Mouse (Mus musculus): ENCODE measurements around the gene Spred2. TPM values are rescaled to one million over a fixed set of nuclear protein-coding genes. Genes with fewer than 3 reads are reported as not detected.
"Not testable (repeated sequence)": the region's sequence is repeated elsewhere in the genome, so short reads cannot be mapped to it uniquely, and the experiment has no call there.

Gene Spred2
- polyA plus RNA-seq, 1 experiment from 2014 or later, result 4.4 TPM

DNA sequence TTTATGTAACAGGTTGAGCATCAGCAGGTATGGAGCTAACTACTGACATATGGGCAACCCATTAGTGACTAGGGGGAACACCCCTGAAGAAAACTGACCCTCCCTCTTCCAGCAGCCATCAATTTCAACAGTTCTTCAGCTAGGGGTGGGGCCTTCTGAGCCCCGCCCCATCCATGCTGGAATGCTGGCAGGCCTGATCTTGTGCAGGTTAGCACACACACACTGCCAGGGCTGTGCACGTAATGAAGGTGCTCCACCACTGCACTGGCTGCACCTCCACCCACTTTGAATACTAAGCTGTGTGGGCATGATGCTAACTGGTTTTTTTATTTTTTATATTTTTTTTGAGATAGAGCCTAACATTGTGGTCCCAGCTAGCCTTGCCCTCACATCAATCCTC, 133.3 kb downstream of the Spred2 start:
- H3K4me1 ChIP-seq (ENCODE audit: control insufficient read depth, insufficient read depth, low read length), result no peaks in the 10 kb centered on the region
- no peak overlapping the region for H3K4me2 ChIP-seq (ENCODE audit: low read depth, low read length)
- ATAC-seq, result no peak
- no peaks in the 10 kb centered on the region for H3K9me3 ChIP-seq (ENCODE audit: control insufficient read depth, low read length)
- H3K9ac ChIP-seq (ENCODE audit: low read depth, low read length), result no peak overlapping the region
- peaks cover 7% of the 10 kb centered on the region for H3K36me3 ChIP-seq (ENCODE audit: control insufficient read depth, insufficient read depth, low read length)
- no peak overlapping the region for H3K27ac ChIP-seq (ENCODE audit: low read length)
- WGBS, result 83% methylated on average over 2 of the region's 2 CpGs
- H3K27me3 ChIP-seq (replicated peaks; ENCODE audit: control insufficient read depth, insufficient read depth, low read length), result no peaks in the 10 kb centered on the region
- no peak overlapping the region for H3K4me3 ChIP-seq (ENCODE audit: low read length)

DNA sequence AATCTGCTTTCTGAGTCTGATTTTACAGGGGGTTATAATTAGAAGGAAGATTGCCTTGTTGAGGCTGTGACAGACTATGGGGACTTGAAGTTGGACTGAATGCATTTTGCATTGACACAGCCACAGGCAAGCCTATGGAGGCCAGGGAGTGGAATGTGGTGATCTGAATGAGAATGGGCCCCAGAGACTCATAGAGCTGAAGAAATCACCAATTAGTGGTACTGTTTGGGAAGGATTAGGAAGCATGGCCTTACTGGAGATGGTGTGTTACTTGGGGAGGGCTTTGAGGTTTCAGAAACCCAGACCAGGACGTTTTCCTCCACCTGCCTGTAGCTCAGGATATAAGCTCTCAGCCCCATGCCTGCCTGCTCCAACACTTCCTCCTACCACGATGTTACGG, 135.6 kb downstream of the Spred2 start:
- H3K27ac ChIP-seq (ENCODE audit: low read length), result no peak overlapping the region
- ATAC-seq, result no peak
- no peaks in the 10 kb centered on the region for H3K27me3 ChIP-seq (replicated peaks; ENCODE audit: control insufficient read depth, insufficient read depth, low read length)
- no peak overlapping the region for H3K4me2 ChIP-seq (ENCODE audit: low read depth, low read length)
- peaks cover 8% of the 10 kb centered on the region for H3K36me3 ChIP-seq (ENCODE audit: control insufficient read depth, insufficient read depth, low read length)
- H3K4me1 ChIP-seq (ENCODE audit: control insufficient read depth, insufficient read depth, low read length), result no peaks in the 10 kb centered on the region
- no peak overlapping the region for H3K4me3 ChIP-seq (ENCODE audit: low read length)
- H3K9ac ChIP-seq (ENCODE audit: low read depth, low read length), result no peak overlapping the region
- no peaks in the 10 kb centered on the region for H3K9me3 ChIP-seq (ENCODE audit: control insufficient read depth, low read length)
- WGBS, result 92% methylated on average over 3 of the region's 3 CpGs

DNA sequence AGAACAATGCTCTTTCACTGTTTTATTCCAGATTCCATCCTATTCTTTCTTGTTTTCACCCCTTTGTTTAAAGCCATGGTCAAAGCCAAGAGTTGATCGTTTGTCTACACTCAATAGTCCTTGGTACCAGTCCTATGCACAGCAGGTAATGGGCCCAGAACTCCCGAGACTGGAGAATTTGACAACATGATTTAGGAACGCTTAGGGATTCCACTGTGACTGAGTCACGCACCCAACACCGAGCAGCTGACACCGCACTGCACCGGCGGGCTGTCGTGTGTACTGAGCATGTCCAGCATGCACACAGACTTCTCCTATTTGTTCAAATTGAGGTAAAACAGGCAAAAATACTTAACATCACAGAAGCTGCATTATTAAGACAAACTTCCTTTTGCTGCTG, 138.6 kb downstream of the Spred2 start:
- not testable (repeated sequence) for H3K4me1 ChIP-seq (ENCODE audit: control insufficient read depth, insufficient read depth, low read length); ATAC-seq; H3K4me3 ChIP-seq (ENCODE audit: low read length); H3K9me3 ChIP-seq (ENCODE audit: control insufficient read depth, low read length); H3K27ac ChIP-seq (ENCODE audit: low read length); H3K9ac ChIP-seq (ENCODE audit: low read depth, low read length); H3K4me2 ChIP-seq (ENCODE audit: low read depth, low read length); H3K27me3 ChIP-seq (replicated peaks; ENCODE audit: control insufficient read depth, insufficient read depth, low read length)
- 84% methylated on average over 9 of the region's 9 CpGs for WGBS
- H3K36me3 ChIP-seq (ENCODE audit: control insufficient read depth, insufficient read depth, low read length), result peaks cover 14% of the 10 kb centered on the region

DNA sequence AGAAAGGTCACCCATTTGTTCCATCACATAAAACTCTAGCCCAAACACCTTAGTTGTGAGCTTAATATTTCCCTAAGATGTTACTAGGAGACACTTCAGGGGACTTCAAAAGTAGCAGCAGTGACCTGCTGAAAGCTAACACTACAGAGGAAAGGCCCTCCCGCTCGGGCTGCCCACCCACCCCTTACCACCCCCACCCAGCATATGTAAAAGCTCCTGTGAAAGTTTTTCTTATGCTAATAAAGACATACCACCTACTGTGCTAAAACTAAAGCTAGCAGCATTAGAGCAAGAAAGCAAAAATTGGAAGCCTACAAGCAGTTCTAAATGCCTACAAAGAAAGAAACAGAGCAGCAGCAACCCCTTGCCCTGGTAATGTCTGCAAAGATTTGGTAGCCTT, 139.9 kb downstream of the Spred2 start:
- 54% methylated on average over 2 of the region's 2 CpGs for WGBS
- H3K27me3 ChIP-seq (replicated peaks; ENCODE audit: control insufficient read depth, insufficient read depth, low read length); H3K4me2 ChIP-seq (ENCODE audit: low read depth, low read length); H3K4me1 ChIP-seq (ENCODE audit: control insufficient read depth, insufficient read depth, low read length); H3K27ac ChIP-seq (ENCODE audit: low read length); H3K4me3 ChIP-seq (ENCODE audit: low read length); H3K9me3 ChIP-seq (ENCODE audit: control insufficient read depth, low read length); H3K9ac ChIP-seq (ENCODE audit: low read depth, low read length); ATAC-seq: not testable (repeated sequence)
- H3K36me3 ChIP-seq (ENCODE audit: control insufficient read depth, insufficient read depth, low read length), result peaks cover 11% of the 10 kb centered on the region

DNA sequence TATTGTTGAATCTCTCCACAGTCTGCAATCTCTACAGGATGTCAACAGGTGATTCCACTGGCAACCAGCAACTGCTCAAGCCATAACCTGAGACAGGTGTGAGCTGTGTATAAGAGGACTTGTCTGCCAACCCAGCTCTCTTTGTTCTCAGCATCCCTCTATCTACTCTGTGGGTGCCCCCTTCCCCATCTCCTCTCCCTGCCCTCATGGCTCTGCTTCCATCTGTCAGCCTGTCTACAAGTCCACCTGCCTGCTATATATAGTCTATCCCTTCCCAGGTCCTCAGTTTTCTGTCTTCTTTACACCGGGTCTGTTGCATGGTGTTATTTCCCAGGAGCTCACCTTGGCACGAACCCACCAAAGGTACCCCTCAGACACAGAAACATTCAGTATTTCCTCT, 140.8 kb downstream of the Spred2 start:
- no peaks in the 10 kb centered on the region for H3K4me1 ChIP-seq (ENCODE audit: control insufficient read depth, insufficient read depth, low read length)
- H3K27ac ChIP-seq (ENCODE audit: low read length), result no peak overlapping the region
- no peaks in the 10 kb centered on the region for H3K27me3 ChIP-seq (replicated peaks; ENCODE audit: control insufficient read depth, insufficient read depth, low read length)
- H3K4me3 ChIP-seq (ENCODE audit: low read length), result no peak overlapping the region
- peaks cover 11% of the 10 kb centered on the region; the same call in 1 of the 2 replicates for H3K36me3 ChIP-seq (ENCODE audit: control insufficient read depth, insufficient read depth, low read length)
- no peak for ATAC-seq
- H3K9me3 ChIP-seq (ENCODE audit: control insufficient read depth, low read length), result no peaks in the 10 kb centered on the region
- 90% methylated on average over 2 of the region's 2 CpGs for WGBS
- H3K9ac ChIP-seq (ENCODE audit: low read depth, low read length), result no peak overlapping the region
- no peak overlapping the region for H3K4me2 ChIP-seq (ENCODE audit: low read depth, low read length)

DNA sequence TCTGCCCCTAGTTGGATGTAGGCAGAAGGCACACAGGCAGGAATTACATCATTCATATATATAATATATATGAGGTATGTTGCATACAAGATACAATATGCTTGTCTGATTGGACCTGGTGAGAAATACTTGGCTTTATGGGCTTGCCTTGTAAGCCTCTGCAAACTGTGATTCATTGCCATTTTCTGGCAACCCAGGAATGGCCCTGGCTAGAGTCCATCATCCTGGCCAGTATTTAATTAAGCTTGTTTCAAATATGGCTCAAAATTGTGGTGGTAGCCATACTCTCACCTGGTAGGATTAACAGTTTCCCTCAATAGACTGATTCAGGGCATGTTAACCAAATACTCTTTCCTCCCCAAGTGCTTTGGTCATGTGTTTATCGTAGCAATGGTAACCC, 141.9 kb downstream of the Spred2 start:
- no peaks in the 10 kb centered on the region for H3K9me3 ChIP-seq (ENCODE audit: control insufficient read depth, low read length)
- no peak overlapping the region for H3K4me3 ChIP-seq (ENCODE audit: low read length)
- no peak overlapping the region for H3K9ac ChIP-seq (ENCODE audit: low read depth, low read length)
- no peak overlapping the region for H3K4me2 ChIP-seq (ENCODE audit: low read depth, low read length)
- H3K36me3 ChIP-seq (ENCODE audit: control insufficient read depth, insufficient read depth, low read length), result peaks cover 11% of the 10 kb centered on the region; the same call in 1 of the 2 replicates
- no peak overlapping the region for H3K27ac ChIP-seq (ENCODE audit: low read length)
- no peaks in the 10 kb centered on the region for H3K27me3 ChIP-seq (replicated peaks; ENCODE audit: control insufficient read depth, insufficient read depth, low read length)
- WGBS, result 97% methylated on average over 1 of the region's 1 CpGs
- H3K4me1 ChIP-seq (ENCODE audit: control insufficient read depth, insufficient read depth, low read length), result no peaks in the 10 kb centered on the region
- no peak for ATAC-seq

DNA sequence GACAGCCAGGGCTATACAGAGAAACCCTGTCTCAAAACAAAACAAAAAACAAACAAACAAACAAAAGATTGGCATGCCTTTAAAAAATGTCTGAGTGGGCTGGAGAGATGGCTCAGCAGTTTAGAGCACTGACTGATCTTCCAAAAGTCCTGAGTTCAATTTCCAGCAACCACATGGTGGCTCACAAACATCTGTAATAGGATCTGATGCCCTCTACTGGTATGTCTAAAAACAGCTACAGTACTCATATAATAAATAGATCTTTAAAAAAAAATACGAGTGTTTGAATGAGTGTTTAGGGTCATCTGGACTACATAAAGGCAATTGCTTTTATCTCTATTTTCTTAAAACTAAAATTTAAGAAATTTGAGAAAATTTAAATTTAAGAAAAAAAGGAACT, 143.3 kb downstream of the Spred2 start:
- ATAC-seq, result no peak

DNA sequence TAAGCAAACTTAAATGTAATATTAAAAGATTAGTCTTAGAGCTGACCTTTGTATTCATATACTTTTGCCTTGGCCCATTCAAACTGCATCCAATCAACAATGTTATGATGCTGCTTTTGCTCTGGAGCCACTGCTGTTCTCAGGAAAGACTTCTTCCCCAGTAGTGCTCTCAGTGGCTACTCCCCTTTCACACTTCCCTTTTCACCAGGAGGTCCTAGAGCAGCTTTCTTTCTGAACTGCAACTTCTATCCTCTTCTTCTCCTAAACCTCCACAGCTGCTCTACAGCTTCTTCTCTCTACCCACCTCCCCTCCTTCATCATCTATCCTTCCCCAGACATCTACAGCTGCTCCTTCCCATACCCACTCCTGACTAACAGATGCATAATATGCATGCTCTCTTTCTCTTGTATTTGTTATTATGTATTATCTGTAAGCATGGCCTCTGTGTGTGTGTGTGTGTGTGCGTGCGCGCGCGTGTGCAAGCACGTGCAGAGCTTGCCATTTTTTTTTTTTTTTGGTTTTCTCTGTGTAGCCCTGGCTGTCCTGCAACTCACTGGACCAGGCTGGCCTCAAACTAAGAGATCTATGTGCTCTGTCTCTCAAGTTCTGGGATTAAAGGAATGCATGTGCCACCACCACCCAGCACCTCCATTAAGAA, 144.3 kb downstream of the Spred2 start:
- ATAC-seq, result no peak
- 98% methylated on average over 6 of the region's 6 CpGs for WGBS
- H3K9ac ChIP-seq (ENCODE audit: low read depth, low read length), result no peak overlapping the region
- no peak overlapping the region for H3K27ac ChIP-seq (ENCODE audit: low read length)
- H3K4me3 ChIP-seq (ENCODE audit: low read length), result no peak overlapping the region
- H3K27me3 ChIP-seq (replicated peaks; ENCODE audit: control insufficient read depth, insufficient read depth, low read length), result no peaks in the 10 kb centered on the region
- H3K4me2 ChIP-seq (ENCODE audit: low read depth, low read length), result no peak overlapping the region
- H3K9me3 ChIP-seq (ENCODE audit: control insufficient read depth, low read length), result no peaks in the 10 kb centered on the region
- no peaks in the 10 kb centered on the region for H3K4me1 ChIP-seq (ENCODE audit: control insufficient read depth, insufficient read depth, low read length)
- peaks cover 13% of the 10 kb centered on the region; the same call in 1 of the 2 replicates for H3K36me3 ChIP-seq (ENCODE audit: control insufficient read depth, insufficient read depth, low read length)

More for the DNA sequence above, 143.3 kb downstream of the Spred2 start:
- Histone ChIP-seq H3K4me1 (ENCODE audit: control insufficient read depth, insufficient read depth, low read length) (no peaks in the 10 kb centered on the region), H3K4me2 (ENCODE audit: low read depth, low read length) (no peak overlapping the region), H3K27ac (ENCODE audit: low read length) (no peak overlapping the region), H3K9ac (ENCODE audit: low read depth, low read length) (no peak overlapping the region), H3K9me3 (ENCODE audit: control insufficient read depth, low read length) (no peaks in the 10 kb centered on the region), H3K27me3 (replicated peaks; ENCODE audit: control insufficient read depth, insufficient read depth, low read length) (no peaks in the 10 kb centered on the region), H3K4me3 (ENCODE audit: low read length) (no peak overlapping the region), H3K36me3 (ENCODE audit: control insufficient read depth, insufficient read depth, low read length) (peaks cover 13% of the 10 kb centered on the region; the same call in 1 of the 2 replicates)
- 59% methylated on average over 1 of the region's 1 CpGs for WGBS

DNA sequence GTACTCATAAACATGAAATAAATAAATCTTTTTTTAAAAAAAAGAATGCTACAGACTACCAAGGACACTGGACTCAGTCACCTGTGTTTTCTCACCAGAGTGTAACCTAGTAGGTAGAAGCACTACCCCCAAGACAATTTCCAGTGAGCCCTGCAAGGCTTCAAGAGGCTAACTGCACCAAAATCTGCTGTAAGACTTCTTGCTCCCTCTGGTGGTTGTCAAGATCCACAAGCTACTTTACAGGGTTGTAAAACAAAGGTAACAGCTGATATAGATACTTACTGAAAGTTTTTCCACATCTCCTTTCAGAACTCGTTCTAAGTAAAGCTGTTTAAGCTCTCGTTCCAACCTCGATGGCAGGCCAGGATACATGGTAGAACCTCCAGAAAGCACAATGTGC, 148.0 kb downstream of the Spred2 start:
- ATAC-seq, result peak; percentile 36; the same call in 1 of the 2 replicates
- Histone ChIP-seq H3K4me3 (ENCODE audit: low read length) (no peak overlapping the region), H3K9ac (ENCODE audit: low read depth, low read length) (no peak overlapping the region), H3K4me1 (ENCODE audit: control insufficient read depth, insufficient read depth, low read length) (no peaks in the 10 kb centered on the region), H3K27me3 (replicated peaks; ENCODE audit: control insufficient read depth, insufficient read depth, low read length) (no peaks in the 10 kb centered on the region), H3K9me3 (ENCODE audit: control insufficient read depth, low read length) (no peaks in the 10 kb centered on the region), H3K4me2 (ENCODE audit: low read depth, low read length) (no peak overlapping the region), H3K27ac (ENCODE audit: low read length) (no peak overlapping the region), H3K36me3 (ENCODE audit: control insufficient read depth, insufficient read depth, low read length) (peaks cover 18% of the 10 kb centered on the region)
- WGBS, result 68% methylated on average over 3 of the region's 3 CpGs

DNA sequence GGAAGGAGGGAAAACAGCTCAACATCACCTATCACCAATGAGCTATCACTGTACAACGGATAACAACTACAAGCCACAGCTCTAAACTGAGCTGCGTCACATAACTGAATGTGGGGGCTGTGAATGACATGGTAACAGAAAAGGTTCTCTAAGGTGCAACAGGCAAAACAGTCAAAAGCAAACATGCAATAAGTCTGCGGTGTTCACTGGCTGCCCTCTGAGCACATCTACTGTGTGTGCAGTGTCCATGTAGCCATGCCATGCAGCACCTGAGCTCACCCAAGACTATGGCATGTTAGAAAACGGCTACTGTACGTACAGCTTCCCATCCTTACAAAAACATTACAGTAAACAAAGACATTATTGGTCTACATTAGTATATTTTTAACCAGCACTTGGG, 148.7 kb downstream of the Spred2 start:
- no peak for ATAC-seq
- Histone ChIP-seq H3K4me2 (ENCODE audit: low read depth, low read length) (no peak overlapping the region), H3K27ac (ENCODE audit: low read length) (no peak overlapping the region), H3K4me1 (ENCODE audit: control insufficient read depth, insufficient read depth, low read length) (no peaks in the 10 kb centered on the region), H3K9ac (ENCODE audit: low read depth, low read length) (no peak overlapping the region), H3K36me3 (ENCODE audit: control insufficient read depth, insufficient read depth, low read length) (peaks cover 19% of the 10 kb centered on the region), H3K27me3 (replicated peaks; ENCODE audit: control insufficient read depth, insufficient read depth, low read length) (no peaks in the 10 kb centered on the region), H3K4me3 (ENCODE audit: low read length) (no peak overlapping the region), H3K9me3 (ENCODE audit: control insufficient read depth, low read length) (no peaks in the 10 kb centered on the region)
- WGBS, result 89% methylated on average over 5 of the region's 5 CpGs

Measured in intestine, embryonic 16.5 days (tissue).